Mouse (Mus musculus): ENCODE data around the gene Tac4. TPM values are rescaled to one million over a fixed set of nuclear protein-coding genes. Genes with fewer than 3 reads are reported as not detected.
A peak's percentile ranks its signal among the peaks of the same experiment; 100 is the strongest.

Tac4 gene
- total and polyA plus RNA-seq, 3 experiments: 0.19 TPM; not detected in 2

- dilution Hi-C loops (cut with MboI; ENCODE audit: extremely low pct_ligation_motif_present, extremely low pct_unique_long_range_greater_than_20kb, low sequenced_read_pairs) (no loop called here), in situ Hi-C loops (cut with MboI; ENCODE audit: low pct_ligation_motif_present, low pct_unique_long_range_greater_than_20kb, low sequenced_read_pairs) (loop anchor here (5.0 kb wide), 1 partner anchor 33 kb away; the partner anchor contains the start of gene Tac4)
- Histone ChIP-seq H3K4me1 (ENCODE audit: control insufficient read depth in 1 of 2, insufficient read depth in 2 of 2) (peaks cover 27 to 54% of the 10 kb centered on the region in 2 experiments), H3K79me2 (replicated peaks; ENCODE audit: control insufficient read depth, extremely low read depth, insufficient read depth, poor library complexity, severe bottlenecking) (peaks cover 27% of the 10 kb centered on the region), H3K9ac (ENCODE audit: insufficient read depth, low read depth) (no peak overlapping the region), H3K4me2 (ENCODE audit: insufficient read depth, low read depth, poor library complexity, severe bottlenecking) (no peak overlapping the region), H3K27ac (ENCODE audit: insufficient read depth, low read depth) (no peak overlapping the region), H3K27me3 (replicated peaks) (no peaks in the 10 kb centered on the region), H3K36me3 (replicated peaks in 1 of 2; ENCODE audit: control insufficient read depth in 1 of 2, insufficient read depth in 1 of 2, low read length in 1 of 2) (peaks cover 45 to 70% of the 10 kb centered on the region in 2 experiments), H3K9me3 (replicated peaks; ENCODE audit: low read length) (no peaks in the 10 kb centered on the region), H3K4me3 (replicated peaks in 1 of 3; ENCODE audit: low read depth in 2 of 3, low read length in 2 of 3, poor library complexity in 1 of 3) (no peak overlapping the region)
- DNase-seq (ENCODE audit: extremely low read depth): no peak
- TF ChIP-seq MAZ (IDR thresholded peaks at IDR 0.05; ENCODE audit: low read depth, low read length): no peak
- peak; percentile 9 for TF ChIP-seq ZNF384 (IDR thresholded peaks at IDR 0.05; ENCODE audit: low read depth, low read length)
These were observed 34.4 kb downstream of the Tac4 start for GRCm38 (mm10) chr11:95295736-95296135.

DNA sequence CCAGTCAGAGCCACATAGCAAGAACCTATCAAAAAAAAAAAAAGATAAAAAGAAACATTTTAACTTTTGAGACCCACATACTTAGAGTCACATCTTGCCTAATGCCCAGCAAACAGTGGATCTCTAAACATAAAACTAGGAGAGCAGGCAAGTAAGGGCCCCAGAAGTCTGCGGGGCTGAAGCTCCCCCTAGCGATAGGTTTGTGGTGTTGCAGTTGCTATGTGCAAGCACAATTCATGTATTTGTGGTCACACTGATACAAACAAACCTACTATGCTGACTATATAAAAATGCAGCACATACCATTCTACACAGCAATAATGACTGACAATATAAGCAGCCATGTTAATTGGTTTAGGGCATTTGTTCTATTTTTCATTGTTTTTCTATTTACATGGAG lies 36.8 kb downstream of the Tac4 start:
- Histone ChIP-seq H3K27me3 (replicated peaks) (no peaks in the 10 kb centered on the region), H3K4me3 (replicated peaks in 1 of 3; ENCODE audit: low read depth in 2 of 3, low read length in 2 of 3, poor library complexity in 1 of 3) (no peak overlapping the region), H3K4me2 (ENCODE audit: insufficient read depth, low read depth, poor library complexity, severe bottlenecking) (no peak overlapping the region), H3K79me2 (replicated peaks; ENCODE audit: control insufficient read depth, extremely low read depth, insufficient read depth, poor library complexity, severe bottlenecking) (peaks cover 36% of the 10 kb centered on the region), H3K9ac (ENCODE audit: insufficient read depth, low read depth) (no peak overlapping the region), H3K4me1 (ENCODE audit: control insufficient read depth in 1 of 2, insufficient read depth in 2 of 2) (peaks cover 14 to 30% of the 10 kb centered on the region in 2 experiments), H3K27ac (ENCODE audit: insufficient read depth, low read depth) (no peak overlapping the region), H3K9me3 (replicated peaks; ENCODE audit: low read length) (no peaks in the 10 kb centered on the region), H3K36me3 (replicated peaks in 1 of 2; ENCODE audit: control insufficient read depth in 1 of 2, insufficient read depth in 1 of 2, low read length in 1 of 2) (peaks cover 52 to 77% of the 10 kb centered on the region in 2 experiments)
- TF ChIP-seq MYC (IDR thresholded peaks at IDR 0.05; ENCODE audit: low read depth, low read length) (peak; percentile 62; the same call in 1 of the 2 replicates), MAX (IDR thresholded peaks at IDR 0.05; ENCODE audit: low read length) (0 out of 2 replicates have a peak, but pooled peaks have one; percentile 37), EP300 (IDR thresholded peaks at IDR 0.05; ENCODE audit: low read length) (0 out of 2 replicates have a peak, but pooled peaks have one; percentile 27), RCOR1 (conservative IDR thresholded peaks at IDR 0.05; ENCODE audit: low read depth, low read length) (0 out of 2 replicates have a peak, but pooled peaks have one; percentile 22), KAT2A (IDR thresholded peaks at IDR 0.05; ENCODE audit: insufficient replicate concordance, low read length) (no peak), MEF2A (IDR thresholded peaks at IDR 0.05; ENCODE audit: borderline replicate concordance, low read depth, low read length) (peak; percentile 39; the same call in 1 of the 2 replicates), GABPA (IDR thresholded peaks at IDR 0.05; ENCODE audit: insufficient replicate concordance, low read depth, low read length) (no peak), SIN3A (IDR thresholded peaks at IDR 0.05; ENCODE audit: low read length) (peak; percentile 53; the same call in 1 of the 2 replicates), JUN (IDR thresholded peaks at IDR 0.05; ENCODE audit: insufficient read depth, low read depth, low read length) (no peak), CTCF (conservative IDR thresholded peaks at IDR 0.05 in 1 of 2, IDR thresholded peaks at IDR 0.05 in 1 of 2; ENCODE audit: low read depth in 2 of 2, low read length in 2 of 2) (peak; percentile 96 to 100), MXI1 (IDR thresholded peaks at IDR 0.05; ENCODE audit: low read depth, low read length) (peak; percentile 53; the same call in 1 of the 2 replicates), ZMIZ1 (IDR thresholded peaks at IDR 0.05; ENCODE audit: low read depth, low read length) (0 out of 2 replicates have a peak, but pooled peaks have one; percentile 45), ZNF384 (IDR thresholded peaks at IDR 0.05; ENCODE audit: low read depth, low read length) (peak; percentile 32; the same call in 1 of the 2 replicates), MAZ (IDR thresholded peaks at IDR 0.05; ENCODE audit: low read depth, low read length) (peak; percentile 53; the same call in 1 of the 2 replicates), MAFK (IDR thresholded peaks at IDR 0.05; ENCODE audit: insufficient replicate concordance, low read length) (no peak), JUND (conservative IDR thresholded peaks at IDR 0.05; ENCODE audit: low read depth, low read length) (no peak; the same call in 1 of the 2 replicates), HCFC1 (IDR thresholded peaks at IDR 0.05; ENCODE audit: low read depth, low read length) (peak; percentile 43; the same call in 1 of the 2 replicates), SMC3 (IDR thresholded peaks at IDR 0.05; ENCODE audit: low read depth, low read length) (peak; percentile 79), BHLHE40 (IDR thresholded peaks at IDR 0.05; ENCODE audit: low read depth, low read length) (peak; percentile 27), ZKSCAN1 (IDR thresholded peaks at IDR 0.05; ENCODE audit: borderline replicate concordance, low read depth, low read length) (peak; percentile 54), NELFE (IDR thresholded peaks at IDR 0.05; ENCODE audit: low read depth, low read length) (peak; percentile 52; the same call in 1 of the 2 replicates), POLR2AphosphoS2 (IDR thresholded peaks at IDR 0.05; ENCODE audit: low read depth, low read length) (peak; percentile 43; the same call in 1 of the 2 replicates), ETS1 (conservative IDR thresholded peaks at IDR 0.05; ENCODE audit: low read depth, low read length) (peak; percentile 13; the same call in 1 of the 2 replicates), IRF4 (IDR thresholded peaks at IDR 0.05; ENCODE audit: low read depth, low read length) (peak; percentile 58), E2F4 (IDR thresholded peaks at IDR 0.05; ENCODE audit: insufficient replicate concordance, low read depth, low read length) (no peak), RAD21 (IDR thresholded peaks at IDR 0.05; ENCODE audit: low read depth, low read length) (peak; percentile 86), TCF12 (IDR thresholded peaks at IDR 0.05; ENCODE audit: low read depth, low read length) (peak; percentile 24; the same call in 1 of the 2 replicates)
- dilution Hi-C loops (cut with MboI; ENCODE audit: extremely low pct_ligation_motif_present, extremely low pct_unique_long_range_greater_than_20kb, low sequenced_read_pairs) (no loop called here), in situ Hi-C loops (cut with MboI; ENCODE audit: low pct_ligation_motif_present, low pct_unique_long_range_greater_than_20kb, low sequenced_read_pairs) (loop anchor here (5.0 kb wide), 1 partner anchor 36 kb away; the partner anchor contains the start of gene Tac4)
- DNase-seq (ENCODE audit: extremely low read depth): peak; percentile 63
